Mouse (Mus musculus) left cerebral cortex, adult 11 months (tissue): Measurements from ENCODE around the gene Nwd2.

Experiments
- DNase-seq: peaks from one replicate; pipeline ENCODE4 v3.0.0; 2022; ENCODE audit warnings: low spot score

Nwd2 gene

GRCm38 (mm10) chr5:63649070-63649532 is at the start of gene Nwd2:
Gene Nwd2 (plus strand): TSS chr5:63649102.
- DNase-seq = no peak

- peak; percentile 15 for DNase-seq
Measured at GRCm38 (mm10) chr5:63607447-63607846, 41.5 kb upstream of the Nwd2 start.

DNA sequence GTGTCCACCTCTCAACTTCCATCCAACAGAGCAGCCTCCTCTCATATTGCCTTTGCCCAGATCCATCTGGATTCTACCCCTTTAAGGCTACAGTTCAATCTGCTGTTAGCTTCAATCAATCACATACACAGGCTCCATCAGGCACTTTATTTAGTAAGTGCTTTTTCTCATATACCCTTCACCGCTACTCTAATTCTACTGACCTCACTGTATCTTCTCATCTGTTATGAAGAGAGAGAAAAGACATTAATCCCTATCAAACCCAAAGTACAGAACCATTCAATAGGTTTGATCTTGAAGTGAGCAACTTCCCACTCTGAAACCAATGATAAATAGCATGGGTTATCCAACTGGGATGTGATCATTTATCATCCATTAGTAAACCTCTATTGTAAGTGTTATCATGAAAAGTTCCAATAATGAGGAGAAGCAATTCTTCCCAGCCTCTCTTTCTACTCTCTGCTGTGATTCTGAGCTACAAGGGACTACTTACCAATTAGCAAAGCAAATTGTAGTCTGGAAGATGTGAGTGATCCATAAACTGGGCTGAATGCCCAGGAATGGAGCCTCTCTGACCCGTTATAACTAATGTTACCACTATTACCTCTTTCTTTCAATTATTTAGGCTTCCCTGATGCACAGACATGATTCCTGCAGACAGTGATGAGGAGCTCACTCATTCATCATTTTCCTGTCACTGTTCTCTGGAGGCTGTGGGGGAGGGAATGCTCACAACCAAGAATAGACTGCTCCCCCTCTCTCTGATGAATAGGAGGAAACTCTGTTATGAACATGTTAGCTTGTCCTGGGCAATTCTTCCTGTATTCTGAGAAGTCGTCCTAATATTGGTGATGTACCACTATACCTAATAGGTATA is 31.9 kb upstream of the Nwd2 start:
- no peak for DNase-seq

DNA sequence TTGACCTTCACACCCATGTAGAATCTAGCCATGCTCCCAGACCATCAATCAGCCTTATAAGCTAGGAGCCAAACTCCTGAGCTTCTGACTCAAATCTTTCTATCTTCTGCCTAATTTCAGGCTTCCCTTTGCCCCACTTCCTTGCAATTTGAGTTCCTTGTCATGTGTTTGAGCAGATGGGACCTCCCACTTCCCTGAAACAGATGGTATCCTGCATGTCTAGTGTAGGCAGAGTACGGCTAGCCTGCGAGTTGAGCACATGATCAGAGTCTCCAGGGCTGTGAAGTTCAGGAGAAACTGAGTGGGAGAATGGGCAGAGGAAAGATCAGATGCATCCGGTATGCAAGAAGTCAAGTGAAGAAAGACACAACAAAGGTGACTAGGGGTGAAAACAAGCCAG is 24.8 kb upstream of the Nwd2 start:
- DNase-seq = peak; percentile 53

GRCm38 (mm10) chr5:63627832-63628530 is 20.9 kb upstream of the Nwd2 start:
- DNase-seq = no peak

GRCm38 (mm10) chr5:63628531-63628871 is 20.4 kb upstream of the Nwd2 start:
- DNase-seq = no peak

DNA sequence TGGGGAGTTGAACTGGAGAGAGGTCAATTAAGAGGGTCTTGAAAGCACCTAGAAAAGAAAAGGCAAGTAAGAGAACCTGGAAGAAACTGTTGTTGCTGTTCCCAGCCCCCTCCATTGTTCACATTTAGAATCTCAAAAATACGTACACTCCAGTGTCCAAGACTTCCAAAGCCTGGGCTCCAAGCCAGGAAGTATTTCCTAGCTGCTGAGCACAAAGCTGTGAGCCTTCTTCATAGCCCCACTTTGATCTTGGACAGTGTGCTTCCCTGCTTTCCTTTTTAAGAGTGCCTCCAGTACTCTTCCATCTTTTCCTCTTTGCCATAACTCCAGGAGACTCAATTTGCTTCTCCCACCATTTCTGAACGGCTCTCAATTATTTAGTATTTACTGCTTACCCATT is 14.3 kb upstream of the Nwd2 start:
- no peak for DNase-seq

DNA sequence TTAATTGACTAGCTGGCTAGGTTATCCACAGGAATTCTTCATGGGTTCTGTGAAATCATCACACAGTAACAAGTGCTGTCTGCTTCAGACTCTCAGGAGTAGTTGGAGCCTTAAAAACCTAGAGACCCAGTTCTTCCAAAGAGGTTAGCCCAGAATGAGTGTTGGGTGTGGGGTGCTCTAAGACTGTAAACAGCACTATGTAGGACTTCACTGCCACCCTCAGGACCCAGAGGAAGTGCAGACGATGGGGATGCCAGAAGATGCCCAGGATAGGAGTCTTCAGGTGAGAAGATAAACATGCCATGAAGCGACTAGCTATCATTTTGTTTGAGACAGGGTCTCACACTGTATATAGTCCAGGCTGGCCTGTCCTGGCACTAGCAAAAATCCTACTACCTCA is 715 bp upstream of the Nwd2 start:
- no peak for DNase-seq

DNA sequence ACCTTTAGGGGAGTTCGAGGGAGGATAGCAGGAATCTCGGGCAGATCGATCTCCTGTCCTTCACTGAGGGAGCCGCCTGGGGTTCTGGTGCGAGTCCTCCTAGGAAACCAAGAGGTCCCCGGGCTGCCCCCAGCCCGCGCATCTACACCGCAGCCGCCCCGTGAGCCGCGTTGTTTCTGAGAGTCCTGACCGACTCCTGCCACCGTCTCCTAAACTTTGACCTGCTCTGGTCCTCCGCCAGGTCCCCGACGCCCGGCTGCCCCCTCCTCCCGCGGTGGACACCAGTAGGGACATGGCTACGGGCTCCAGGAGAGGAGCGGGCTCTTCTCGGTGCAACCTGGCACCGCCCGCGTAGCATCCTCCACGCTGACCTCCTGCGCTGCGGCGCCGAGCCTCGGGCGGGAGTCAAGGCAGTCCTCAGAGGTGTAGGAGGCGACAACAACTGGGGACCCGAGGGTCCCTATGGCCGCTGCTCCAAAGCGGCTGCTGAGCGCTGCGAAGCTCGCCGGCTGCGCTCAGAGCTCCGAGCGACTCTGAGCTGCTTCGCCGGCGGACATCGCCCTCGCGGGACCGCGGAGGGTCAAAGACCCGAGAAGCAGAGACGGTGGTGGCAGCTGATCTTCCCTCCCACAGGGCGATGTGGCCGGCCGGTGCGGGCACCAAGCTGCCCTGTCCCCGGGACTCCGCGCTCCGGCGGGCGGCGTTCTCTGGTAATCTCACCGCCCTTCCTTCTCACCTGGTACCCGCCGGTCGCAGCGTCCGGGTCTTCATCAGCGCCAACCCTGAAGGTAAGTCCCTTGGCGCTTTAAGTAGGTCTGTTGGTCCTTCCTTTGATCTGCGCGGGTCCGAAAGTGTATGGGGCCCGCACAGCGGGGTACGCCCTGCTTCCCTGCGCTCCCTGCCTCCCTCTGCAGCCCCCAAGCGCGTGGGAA is 897 bp downstream of the Nwd2 start:
- no peak for DNase-seq

DNA sequence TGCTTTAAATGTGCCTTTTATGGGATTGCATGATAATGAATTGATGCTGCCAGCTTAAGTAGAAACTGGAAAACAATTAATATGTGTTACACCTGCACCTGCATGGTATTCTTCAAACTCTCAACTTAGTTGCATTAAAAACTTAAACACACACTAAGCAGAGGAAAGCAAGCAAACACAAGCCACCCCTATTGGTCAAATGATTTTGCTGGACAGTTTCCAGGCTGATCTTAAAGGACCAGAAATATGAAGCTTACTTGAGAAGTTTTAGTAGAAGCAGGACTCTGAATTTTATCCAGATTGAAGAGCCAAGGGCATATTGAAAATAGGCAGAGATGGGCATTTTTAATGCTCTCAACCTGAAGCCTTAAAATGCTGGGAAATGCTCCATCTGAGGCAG is 2.9 kb downstream of the Nwd2 start:
- DNase-seq = no peak

DNA sequence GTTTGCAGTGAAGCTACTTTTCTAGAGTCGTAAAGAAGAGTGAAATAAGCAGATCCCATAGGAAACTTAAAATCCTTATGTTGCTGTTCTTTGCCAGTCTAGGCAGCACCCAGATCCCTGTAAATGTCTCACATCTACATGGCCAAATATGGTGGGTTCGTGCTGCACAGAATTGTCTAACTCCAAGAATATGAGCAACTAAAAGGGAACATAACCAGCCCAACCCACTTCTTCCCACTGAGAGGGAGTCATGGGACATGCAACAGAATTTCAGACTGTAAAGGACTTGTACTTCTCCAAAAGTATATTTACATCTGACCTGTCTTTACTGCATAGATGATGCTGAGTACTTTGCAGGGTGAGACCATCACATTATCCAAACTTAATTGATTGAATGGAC is 3.8 kb downstream of the Nwd2 start:
- DNase-seq = no peak

- no peak for DNase-seq
Measured at GRCm38 (mm10) chr5:63666884-63667283, 18.0 kb downstream of the Nwd2 start.

DNA sequence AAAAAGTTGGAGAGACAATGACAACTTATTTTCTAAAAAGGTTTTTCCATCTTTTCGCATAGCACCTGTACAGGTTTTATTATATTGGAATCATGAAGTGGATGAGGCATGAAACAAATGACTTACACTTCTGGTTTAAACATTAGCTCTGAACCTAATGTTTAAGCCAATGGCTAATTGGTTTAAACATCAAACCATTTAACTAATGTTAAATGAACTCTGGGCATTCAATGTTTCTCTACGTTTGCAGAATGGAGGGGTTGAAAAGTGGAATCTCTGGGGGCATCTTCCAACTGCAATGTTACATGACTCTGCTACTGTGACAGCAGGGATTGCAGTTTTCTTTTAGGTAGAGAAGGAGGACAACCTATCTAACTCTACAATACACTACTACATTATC is 27.0 kb downstream of the Nwd2 start:
- DNase-seq = no peak

DNA sequence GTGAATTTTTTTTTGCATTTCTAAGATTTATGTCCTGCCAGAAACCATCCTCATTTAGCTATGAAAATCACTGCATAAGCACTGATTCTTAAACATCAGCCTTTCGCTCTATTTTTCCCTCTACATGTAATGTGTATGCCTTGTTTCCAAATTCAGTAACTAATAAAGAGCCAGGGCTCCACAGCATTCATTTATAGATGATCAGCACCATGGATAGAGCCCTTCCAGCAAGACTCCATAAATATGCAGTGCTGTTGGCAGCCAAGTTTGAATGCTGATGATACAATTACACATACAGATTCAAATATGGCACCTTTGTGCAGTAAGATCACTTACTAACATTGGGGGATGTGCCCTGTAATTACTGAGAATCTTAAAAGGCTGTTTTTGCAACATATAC is 40.2 kb downstream of the Nwd2 start:
- DNase-seq = no peak

- DNase-seq = no peak
Measured at GRCm38 (mm10) chr5:63696784-63697183, 47.9 kb downstream of the Nwd2 start.

DNA sequence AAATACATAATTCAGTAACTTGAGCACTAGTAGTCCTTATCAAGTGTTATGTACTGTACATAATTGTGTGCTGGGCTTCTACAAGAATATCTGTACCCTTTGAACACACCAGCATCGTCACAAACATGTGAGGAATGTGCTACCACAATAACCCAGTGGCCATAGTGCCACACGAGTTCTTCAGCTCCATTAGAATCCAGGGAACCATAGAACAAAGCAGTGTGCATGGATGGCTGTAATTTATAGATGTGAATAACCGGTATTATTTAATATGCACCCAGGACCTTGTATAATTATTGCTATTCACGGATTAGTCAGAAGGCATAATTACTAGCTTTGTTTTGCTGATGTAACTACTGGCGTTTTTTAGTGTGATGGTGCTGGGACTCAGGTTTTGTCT is 48.3 kb downstream of the Nwd2 start:
- no peak for DNase-seq

- no peak for DNase-seq
Measured at GRCm38 (mm10) chr5:63728955-63729354, 80.1 kb downstream of the Nwd2 start.

DNA sequence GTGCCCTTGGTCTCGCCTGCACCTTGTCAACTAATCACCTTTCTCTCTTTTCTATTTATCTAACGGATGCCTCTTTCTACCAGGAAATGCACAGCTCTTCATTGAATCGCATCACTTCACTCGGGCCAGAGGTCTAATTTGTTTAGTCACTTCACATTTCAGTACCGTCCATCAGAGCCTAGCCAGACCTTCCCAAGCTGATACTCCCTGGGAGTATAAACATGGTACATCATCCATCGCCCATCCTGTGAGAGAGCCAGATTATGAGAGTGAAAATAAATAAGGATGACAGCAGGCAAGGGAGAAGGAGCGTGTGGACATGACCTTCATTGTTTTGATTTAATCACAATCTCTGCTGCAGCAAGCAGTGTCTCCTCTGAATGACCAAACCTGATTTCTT is 86.6 kb downstream of the Nwd2 start:
- no peak for DNase-seq

DNA sequence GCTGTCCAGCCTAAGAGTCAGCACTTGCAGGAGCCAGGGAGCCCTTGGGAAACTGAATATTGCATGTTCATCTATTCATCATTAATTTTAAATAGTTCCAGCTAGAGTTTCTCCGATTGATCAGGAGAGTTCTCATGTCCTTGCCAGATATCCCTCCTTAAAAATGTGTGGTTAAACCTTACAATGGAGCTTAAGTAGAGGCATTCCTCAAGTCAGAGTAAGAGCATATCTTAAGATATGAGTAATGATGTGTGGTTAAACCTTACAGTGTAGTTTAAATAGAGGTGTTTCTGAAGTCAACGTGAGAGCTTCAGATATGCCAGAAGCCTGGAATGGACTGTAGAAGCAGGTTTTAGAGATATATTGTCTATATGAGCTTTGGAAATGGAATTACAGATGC is 94.5 kb downstream of the Nwd2 start:
- no peak for DNase-seq

- no peak for DNase-seq
Measured at GRCm38 (mm10) chr5:63748299-63748698, 99.4 kb downstream of the Nwd2 start.

DNA sequence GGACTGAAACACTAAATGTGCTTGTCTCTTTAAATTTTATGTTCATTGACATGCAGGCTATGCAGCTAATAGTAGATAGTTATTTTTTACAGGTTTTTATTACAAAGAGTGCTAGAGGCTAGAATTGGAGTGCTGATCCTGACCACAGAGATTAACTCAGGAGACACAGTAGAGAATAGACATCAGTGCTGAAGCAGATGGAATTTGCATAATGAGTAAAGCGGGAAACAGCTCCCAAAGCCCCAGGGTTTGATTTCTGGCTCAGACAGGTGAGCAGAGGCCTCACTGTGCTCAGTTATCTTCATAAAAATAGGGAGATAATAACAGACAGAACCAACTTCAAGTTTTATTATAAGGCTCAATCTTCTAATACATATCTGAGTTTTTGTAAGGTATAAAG is 99.9 kb downstream of the Nwd2 start:
- DNase-seq = no peak

- no peak for DNase-seq
Measured at GRCm38 (mm10) chr5:63755092-63755761, 106.3 kb downstream of the Nwd2 start.
